Mouse (Mus musculus): ENCODE data around the gene Napepld. TPM values are rescaled to one million over a fixed set of nuclear protein-coding genes. Genes with fewer than 3 reads are reported as not detected.
"Not testable (repeated sequence)": the region's sequence is repeated elsewhere in the genome, so short reads cannot be mapped to it uniquely, and the experiment has no call there.

The Napepld gene
- polyA plus RNA-seq, 1 experiment from 2014 or later = 5.5 TPM

- Histone ChIP-seq H3K4me3 (no peak overlapping the region), H3K4me2 (replicated peaks) (peak overlapping the region; percentile 10; the same call in 1 of the 2 replicates), H3K9me3 (no peaks in the 10 kb centered on the region), H3K27ac (peak overlapping the region; percentile 54), H3K9ac (no peak overlapping the region), H3K4me1 (peaks cover 14% of the 10 kb centered on the region), H3K36me3 (no peaks in the 10 kb centered on the region), H3K27me3 (replicated peaks) (no peaks in the 10 kb centered on the region)
- 27% methylated on average over 3 of the region's 3 CpGs for WGBS
- ATAC-seq (ENCODE audit: low FRiP score, low read depth) = peak; percentile 57
These were observed 31.1 kb upstream of the Napepld start for GRCm38 (mm10) chr5:21732177-21732911.

GRCm38 (mm10) chr5:21729107-21729506, 27.9 kb upstream of the Napepld start:
- H3K4me3 ChIP-seq = no peak overlapping the region
- no peak for ATAC-seq (ENCODE audit: low FRiP score, low read depth)
- H3K9ac ChIP-seq = no peak overlapping the region
- no peak overlapping the region for H3K4me2 ChIP-seq (replicated peaks)
- H3K27ac ChIP-seq = no peak overlapping the region
- no peaks in the 10 kb centered on the region for H3K36me3 ChIP-seq
- no peaks in the 10 kb centered on the region for H3K27me3 ChIP-seq (replicated peaks)
- WGBS = 88% methylated on average over 5 of the region's 5 CpGs
- peaks cover 9% of the 10 kb centered on the region for H3K4me1 ChIP-seq
- no peaks in the 10 kb centered on the region for H3K9me3 ChIP-seq

GRCm38 (mm10) chr5:21724872-21725271, 23.7 kb upstream of the Napepld start:
- Histone ChIP-seq H3K4me1 (no peaks in the 10 kb centered on the region), H3K9ac (no peak overlapping the region), H3K27ac (peak overlapping the region; percentile 21; the same call in 1 of the 2 replicates), H3K4me3 (no peak overlapping the region), H3K36me3 (no peaks in the 10 kb centered on the region), H3K4me2 (replicated peaks) (no peak overlapping the region), H3K27me3 (replicated peaks) (no peaks in the 10 kb centered on the region), H3K9me3 (no peaks in the 10 kb centered on the region)
- 42% methylated on average over 7 of the region's 7 CpGs for WGBS
- ATAC-seq (ENCODE audit: low FRiP score, low read depth) = peak; percentile 29; the same call in 1 of the 2 replicates

- H3K9me3 ChIP-seq = no peaks in the 10 kb centered on the region
- peak overlapping the region; percentile 21; the same call in 1 of the 2 replicates for H3K27ac ChIP-seq
- no peak overlapping the region for H3K4me3 ChIP-seq
- no peak for ATAC-seq (ENCODE audit: low FRiP score, low read depth)
- 48% methylated on average over 1 of the region's 1 CpGs for WGBS
- no peak overlapping the region for H3K9ac ChIP-seq
- H3K36me3 ChIP-seq = no peaks in the 10 kb centered on the region
- no peaks in the 10 kb centered on the region for H3K4me1 ChIP-seq
- no peak overlapping the region for H3K4me2 ChIP-seq (replicated peaks)
- H3K27me3 ChIP-seq (replicated peaks) = no peaks in the 10 kb centered on the region
These were observed 23.2 kb upstream of the Napepld start for GRCm38 (mm10) chr5:21724427-21724826.

GRCm38 (mm10) chr5:21719209-21719608, 18.0 kb upstream of the Napepld start:
- H3K4me3 ChIP-seq = no peak overlapping the region
- no peak for ATAC-seq (ENCODE audit: low FRiP score, low read depth)
- H3K36me3 ChIP-seq = no peaks in the 10 kb centered on the region
- H3K4me2 ChIP-seq (replicated peaks) = no peak overlapping the region
- H3K27me3 ChIP-seq (replicated peaks) = no peaks in the 10 kb centered on the region
- no peaks in the 10 kb centered on the region; the same call in 1 of the 2 replicates for H3K9me3 ChIP-seq
- no peak overlapping the region for H3K9ac ChIP-seq
- H3K4me1 ChIP-seq = no peaks in the 10 kb centered on the region
- no peak overlapping the region for H3K27ac ChIP-seq
- 89% methylated on average over 2 of the region's 2 CpGs for WGBS

DNA sequence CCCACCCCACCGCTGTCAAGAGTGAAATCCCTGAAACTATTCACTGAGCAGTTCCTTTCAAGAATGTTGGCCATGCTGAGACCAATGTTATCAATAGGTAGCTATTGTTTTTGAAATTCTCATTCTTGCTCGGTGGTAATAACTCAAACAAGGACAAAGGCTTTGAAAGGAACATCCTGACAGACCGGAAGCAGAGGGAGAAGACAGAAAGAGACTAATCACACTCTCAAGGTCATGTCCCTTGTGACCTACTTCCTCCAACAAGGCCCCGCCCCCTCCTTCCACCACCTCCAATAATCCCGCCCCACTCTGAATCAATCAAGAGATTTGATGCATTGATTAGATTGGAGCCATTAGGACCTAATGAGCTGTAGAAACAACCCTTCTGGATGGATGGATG, 17.4 kb upstream of the Napepld start:
- ATAC-seq (ENCODE audit: low FRiP score, low read depth) = no peak
- 64% methylated on average over 5 of the region's 5 CpGs for WGBS

GRCm38 (mm10) chr5:21717165-21717715, 16.0 kb upstream of the Napepld start:
- Histone ChIP-seq H3K4me2 (replicated peaks) (no peak overlapping the region), H3K27ac (no peak overlapping the region), H3K36me3 (no peaks in the 10 kb centered on the region), H3K9ac (no peak overlapping the region), H3K9me3 (no peaks in the 10 kb centered on the region; the same call in 1 of the 2 replicates), H3K4me3 (no peak overlapping the region), H3K4me1 (no peaks in the 10 kb centered on the region), H3K27me3 (replicated peaks) (no peaks in the 10 kb centered on the region)
- WGBS = 89% methylated on average over 10 of the region's 10 CpGs
- no peak for ATAC-seq (ENCODE audit: low FRiP score, low read depth)

More for the DNA sequence above, 17.4 kb upstream of the Napepld start:
- Histone ChIP-seq H3K36me3 (no peaks in the 10 kb centered on the region), H3K4me1 (no peaks in the 10 kb centered on the region), H3K9me3 (no peaks in the 10 kb centered on the region; the same call in 1 of the 2 replicates), H3K27ac (no peak overlapping the region), H3K4me3 (no peak overlapping the region), H3K4me2 (replicated peaks) (no peak overlapping the region), H3K27me3 (replicated peaks) (no peaks in the 10 kb centered on the region), H3K9ac (no peak overlapping the region)

- H3K9me3 ChIP-seq = no peaks in the 10 kb centered on the region; the same call in 1 of the 2 replicates
- ATAC-seq (ENCODE audit: low FRiP score, low read depth) = no peak
These were observed 13.3 kb upstream of the Napepld start for GRCm38 (mm10) chr5:21714447-21714846.

GRCm38 (mm10) chr5:21712127-21712715, 11.0 kb upstream of the Napepld start:
- no peaks in the 10 kb centered on the region for H3K27me3 ChIP-seq (replicated peaks)
- 62% methylated on average over 13 of the region's 13 CpGs for WGBS
- H3K4me2 ChIP-seq (replicated peaks) = no peak overlapping the region
- H3K27ac ChIP-seq = no peak overlapping the region
- peak; percentile 68; the same call in 1 of the 2 replicates for ATAC-seq (ENCODE audit: low FRiP score, low read depth)
- no peak overlapping the region for H3K4me3 ChIP-seq
- no peak overlapping the region for H3K9ac ChIP-seq
- no peaks in the 10 kb centered on the region; the same call in 1 of the 2 replicates for H3K9me3 ChIP-seq
- H3K4me1 ChIP-seq = no peaks in the 10 kb centered on the region
- no peaks in the 10 kb centered on the region for H3K36me3 ChIP-seq

More at GRCm38 (mm10) chr5:21714447-21714846, 13.3 kb upstream of the Napepld start:
- Histone ChIP-seq H3K4me3 (no peak overlapping the region), H3K27ac (no peak overlapping the region), H3K4me2 (replicated peaks) (no peak overlapping the region), H3K36me3 (no peaks in the 10 kb centered on the region), H3K4me1 (no peaks in the 10 kb centered on the region), H3K27me3 (replicated peaks) (no peaks in the 10 kb centered on the region), H3K9ac (no peak overlapping the region)
- 93% methylated on average over 4 of the region's 4 CpGs for WGBS

DNA sequence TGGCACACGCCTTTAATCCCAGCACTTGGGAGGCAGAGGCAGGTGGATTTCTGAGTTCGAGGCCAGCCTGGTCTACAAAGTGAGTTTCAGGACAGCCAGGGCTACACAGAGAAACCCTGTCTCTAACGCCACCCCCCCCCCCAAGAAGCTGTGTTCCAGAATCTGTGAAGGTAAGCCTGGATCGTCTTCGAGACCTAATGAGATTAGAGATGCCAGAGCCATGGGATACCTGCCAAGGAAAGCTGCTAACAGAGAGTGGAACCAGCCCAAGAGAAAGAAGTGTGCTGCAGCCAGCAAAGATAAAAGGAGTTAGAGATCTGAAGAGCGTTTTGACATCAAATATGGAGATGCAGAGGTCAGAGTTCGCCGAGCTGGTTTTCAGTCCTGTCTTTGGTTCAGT, 6.8 kb upstream of the Napepld start:
- H3K9ac ChIP-seq; ATAC-seq (ENCODE audit: low FRiP score, low read depth); H3K36me3 ChIP-seq; H3K4me1 ChIP-seq; H3K27ac ChIP-seq; H3K4me3 ChIP-seq; H3K4me2 ChIP-seq (replicated peaks); H3K9me3 ChIP-seq; H3K27me3 ChIP-seq (replicated peaks): not testable (repeated sequence)
- WGBS = 93% methylated on average over 8 of the region's 8 CpGs

DNA sequence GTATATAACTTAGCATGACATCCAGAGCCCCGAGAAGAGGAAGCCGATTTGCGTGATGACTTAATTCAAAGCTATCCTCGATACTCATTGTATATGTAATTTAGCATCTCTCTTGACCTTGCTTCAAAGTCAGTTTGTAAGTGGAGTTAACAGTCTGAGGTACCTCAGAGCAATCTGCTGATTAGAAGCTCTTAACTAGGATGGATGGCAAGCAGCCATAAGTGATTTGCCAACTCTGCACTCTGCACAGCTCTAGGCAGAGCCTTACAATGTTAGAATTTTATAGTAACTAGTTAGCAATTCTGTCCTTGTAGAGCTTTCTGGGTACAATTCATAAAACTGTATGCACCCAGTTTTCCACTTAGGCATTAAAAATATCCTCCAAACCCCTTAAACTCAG, 5.3 kb upstream of the Napepld start:
- Histone ChIP-seq H3K27me3 (replicated peaks) (no peaks in the 10 kb centered on the region), H3K4me3 (no peak overlapping the region), H3K9me3 (no peaks in the 10 kb centered on the region), H3K9ac (no peak overlapping the region), H3K36me3 (no peaks in the 10 kb centered on the region), H3K27ac (no peak overlapping the region), H3K4me2 (replicated peaks) (no peak overlapping the region), H3K4me1 (no peaks in the 10 kb centered on the region)
- no peak for ATAC-seq (ENCODE audit: low FRiP score, low read depth)
- 98% methylated on average over 4 of the region's 4 CpGs for whole genome bisulfite sequencing

GRCm38 (mm10) chr5:21703708-21704107, 2.5 kb upstream of the Napepld start:
- Histone ChIP-seq H3K9ac (no peak overlapping the region), H3K4me1 (peaks cover 4% of the 10 kb centered on the region; the same call in 1 of the 2 replicates), H3K36me3 (no peaks in the 10 kb centered on the region), H3K4me2 (replicated peaks) (no peak overlapping the region), H3K4me3 (no peak overlapping the region), H3K27ac (no peak overlapping the region), H3K27me3 (replicated peaks) (no peaks in the 10 kb centered on the region), H3K9me3 (no peaks in the 10 kb centered on the region)
- no peak for ATAC-seq (ENCODE audit: low FRiP score, low read depth)
- WGBS = 83% methylated on average over 3 of the region's 3 CpGs
